Mouse (Mus musculus) intestine, embryonic 15.5 days (tissue): ENCODE data around the gene Iars. TPM values are rescaled to one million over a fixed set of nuclear protein-coding genes. Genes with fewer than 3 reads are reported as not detected.
"Not testable (repeated sequence)": the region's sequence is repeated elsewhere in the genome, so short reads cannot be mapped to it uniquely, and the experiment has no call there.

Experiments
- ATAC-seq: fragments of 200-750 bp; cut with Nextera tagmentation; 2 replicates; pipeline ENCODE4 v1.8.0; 2017; ENCODE audit warnings: moderate TSS enrichment, moderate library complexity
- H3K27ac ChIP-seq: fragments of 300-500 bp; sonication (generic); 2 replicates; pipeline ENCODE4 v1.5.1; 2015; ENCODE audit warnings: mild to moderate bottlenecking, inconsistent platforms
- H3K27me3 ChIP-seq: fragments of 300-500 bp; sonication (generic); replicated peaks from 2 replicates; pipeline ENCODE4 v1.6.1; 2015; ENCODE audit warnings: inconsistent platforms
- H3K36me3 ChIP-seq: fragments of 300-500 bp; sonication (generic); 2 replicates; pipeline ENCODE4 v1.6.1; 2015; ENCODE audit warnings: inconsistent platforms
- H3K4me1 ChIP-seq: fragments of 300-500 bp; sonication (generic); replicated peaks from 2 replicates; pipeline ENCODE4 v1.6.1; 2015; ENCODE audit warnings: inconsistent platforms
- H3K4me2 ChIP-seq: fragments of 300-500 bp; sonication (generic); replicated peaks from 2 replicates; pipeline ENCODE4 v1.6.1; 2015; ENCODE audit warnings: mild to moderate bottlenecking, inconsistent platforms
- H3K4me3 ChIP-seq: fragments of 300-500 bp; sonication (generic); replicated peaks from 2 replicates; pipeline ENCODE4 v1.5.1; 2015; ENCODE audit warnings: inconsistent platforms
- H3K9ac ChIP-seq: fragments of 300-500 bp; sonication (generic); 2 replicates; pipeline ENCODE4 v1.6.1; 2015; ENCODE audit warnings: inconsistent platforms
- H3K9me3 ChIP-seq: fragments of 300-500 bp; sonication (generic); 2 replicates; pipeline ENCODE4 v1.6.1; 2016; ENCODE audit warnings: inconsistent platforms
- WGBS: fragments of 180-500 bp; shearing (Covaris S2); methylation state at CpG from one replicate; pipeline ENCODE4 v1.1.7; 2015; 5-methylcytosine and 5-hydroxymethylcytosine counted together
- polyA plus RNA-seq: library from polyadenylated mRNA; unstranded; fragments of >200 nt; fragmentation: Nextera tagmentation; extraction: Ambion mirVana; gene quantifications from 2 replicates; pipeline ENCODE4 v1.2.1, GENCODE M21; 2015

Iars gene
- polyA plus RNA-seq, 1 experiment from 2014 or later = 82.9 TPM

GRCm38 (mm10) chr13:49757966-49758365 lies 76.1 kb downstream of the Iars start:
- ATAC-seq = no peak
- Histone ChIP-seq H3K4me3 (no peak overlapping the region), H3K4me1 (no peaks in the 10 kb centered on the region), H3K27me3 (no peaks in the 10 kb centered on the region), H3K4me2 (no peak overlapping the region), H3K9me3 (no peaks in the 10 kb centered on the region), H3K36me3 (no peaks in the 10 kb centered on the region), H3K27ac (no peak overlapping the region), H3K9ac (no peak overlapping the region)
- 85% methylated on average over 4 of the region's 4 CpGs for WGBS

DNA sequence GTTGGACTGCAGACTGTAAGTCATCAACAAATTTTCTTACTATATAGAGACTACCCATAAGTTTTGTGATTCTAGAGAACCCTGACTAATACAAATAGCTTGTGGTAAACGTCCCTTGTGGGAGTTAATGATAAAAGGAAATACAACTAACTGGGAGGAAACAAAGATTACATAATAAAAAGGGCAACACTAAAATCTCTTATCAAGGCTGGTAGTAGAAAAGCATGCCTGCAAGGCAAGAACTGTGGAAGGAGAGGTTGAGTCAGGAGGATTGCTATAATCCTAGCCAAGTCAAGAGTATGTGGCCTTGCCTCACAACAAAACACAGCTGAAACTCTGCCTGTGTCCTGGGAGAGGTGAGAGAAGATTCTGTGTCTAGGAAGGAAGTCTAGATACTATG lies 78.8 kb downstream of the Iars start:
- WGBS = 58% methylated on average over 1 of the region's 1 CpGs

GRCm38 (mm10) chr13:49762208-49762607 lies 80.3 kb downstream of the Iars start:
- no peak for ATAC-seq
- H3K9ac ChIP-seq = no peak overlapping the region
- no peaks in the 10 kb centered on the region for H3K4me1 ChIP-seq
- H3K36me3 ChIP-seq = no peaks in the 10 kb centered on the region
- H3K27ac ChIP-seq = no peak overlapping the region
- WGBS = 89% methylated on average over 14 of the region's 14 CpGs
- no peaks in the 10 kb centered on the region for H3K27me3 ChIP-seq
- no peaks in the 10 kb centered on the region for H3K9me3 ChIP-seq
- H3K4me3 ChIP-seq = no peak overlapping the region
- no peak overlapping the region for H3K4me2 ChIP-seq

More for the DNA sequence above, 78.8 kb downstream of the Iars start:
- Histone ChIP-seq H3K27ac (no peak overlapping the region), H3K4me1 (no peaks in the 10 kb centered on the region), H3K36me3 (no peaks in the 10 kb centered on the region), H3K9me3 (no peaks in the 10 kb centered on the region), H3K4me3 (no peak overlapping the region), H3K27me3 (no peaks in the 10 kb centered on the region), H3K9ac (no peak overlapping the region), H3K4me2 (no peak overlapping the region)
- ATAC-seq = no peak

GRCm38 (mm10) chr13:49765306-49765705 lies 83.4 kb downstream of the Iars start:
- Histone ChIP-seq H3K27ac (no peak overlapping the region), H3K36me3 (no peaks in the 10 kb centered on the region), H3K9me3 (no peaks in the 10 kb centered on the region), H3K4me3 (no peak overlapping the region), H3K4me1 (no peaks in the 10 kb centered on the region), H3K4me2 (no peak overlapping the region), H3K27me3 (no peaks in the 10 kb centered on the region), H3K9ac (no peak overlapping the region)
- WGBS = 90% methylated on average over 8 of the region's 8 CpGs
- ATAC-seq = no peak

DNA sequence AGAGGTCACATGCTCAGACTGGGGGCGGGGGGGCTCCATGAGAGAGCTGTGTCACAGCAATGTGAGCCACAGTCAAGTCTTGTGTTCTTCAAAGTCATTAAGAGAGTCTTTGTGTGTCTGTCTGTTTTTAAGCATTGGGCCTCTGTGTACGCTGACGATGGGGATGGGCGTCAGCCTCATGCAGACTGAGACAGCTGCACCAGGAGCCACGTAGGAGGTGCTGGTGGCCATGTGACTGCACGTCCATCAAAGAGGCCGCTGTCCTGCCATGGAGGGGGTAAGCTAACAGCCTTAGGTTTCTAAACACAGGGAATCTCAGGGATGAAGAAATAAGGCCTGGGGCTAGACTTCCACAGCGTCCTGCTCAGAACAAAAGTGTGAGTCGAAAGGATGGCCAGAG lies 84.4 kb downstream of the Iars start:
- Histone ChIP-seq H3K27me3 (no peaks in the 10 kb centered on the region), H3K4me1 (no peaks in the 10 kb centered on the region), H3K9me3 (no peaks in the 10 kb centered on the region), H3K36me3 (no peaks in the 10 kb centered on the region), H3K4me2 (no peak overlapping the region), H3K27ac (no peak overlapping the region), H3K4me3 (no peak overlapping the region), H3K9ac (no peak overlapping the region)
- no peak for ATAC-seq
- WGBS = 53% methylated on average over 9 of the region's 9 CpGs

- no peaks in the 10 kb centered on the region for H3K4me1 ChIP-seq
- no peaks in the 10 kb centered on the region for H3K36me3 ChIP-seq
- H3K27ac ChIP-seq = no peak overlapping the region
- no peak overlapping the region for H3K4me3 ChIP-seq
- H3K4me2 ChIP-seq = no peak overlapping the region
- 15% methylated on average over 2 of the region's 2 CpGs for WGBS
- H3K27me3 ChIP-seq = no peaks in the 10 kb centered on the region
- no peak for ATAC-seq
- H3K9ac ChIP-seq = no peak overlapping the region
- H3K9me3 ChIP-seq = no peaks in the 10 kb centered on the region
These were observed 86.1 kb downstream of the Iars start for GRCm38 (mm10) chr13:49768048-49768447.

DNA sequence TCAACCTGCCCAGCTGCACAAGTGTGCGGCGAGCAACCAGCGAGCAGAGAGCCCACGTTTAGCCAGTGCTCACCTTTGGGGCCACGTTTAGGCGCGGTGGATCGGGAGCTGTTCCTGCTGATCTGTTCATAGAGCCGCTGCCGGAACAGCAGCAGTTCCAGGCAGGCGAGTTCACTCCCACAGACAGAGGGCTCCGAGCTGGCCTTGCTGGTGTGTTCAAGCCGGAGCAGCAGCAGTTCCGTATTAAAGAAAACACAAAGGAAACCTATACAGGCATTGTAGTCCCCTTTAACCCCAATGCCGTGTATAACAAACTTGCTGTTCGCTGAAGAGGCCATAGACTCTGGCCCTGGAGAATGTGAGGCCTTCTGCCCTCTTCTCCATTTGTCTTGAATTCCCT lies 87.2 kb downstream of the Iars start:
- H3K36me3 ChIP-seq = no peaks in the 10 kb centered on the region
- no peaks in the 10 kb centered on the region for H3K27me3 ChIP-seq
- no peaks in the 10 kb centered on the region for H3K9me3 ChIP-seq
- H3K4me2 ChIP-seq = no peak overlapping the region
- no peak overlapping the region for H3K27ac ChIP-seq
- no peaks in the 10 kb centered on the region for H3K4me1 ChIP-seq
- no peak overlapping the region for H3K9ac ChIP-seq
- H3K4me3 ChIP-seq = no peak overlapping the region
- 84% methylated on average over 16 of the region's 16 CpGs for WGBS
- no peak for ATAC-seq

GRCm38 (mm10) chr13:49771536-49771935 lies 89.6 kb downstream of the Iars start:
- not testable (repeated sequence) for H3K4me2 ChIP-seq, H3K4me1 ChIP-seq, H3K4me3 ChIP-seq, H3K36me3 ChIP-seq, H3K9ac ChIP-seq, ATAC-seq, H3K27ac ChIP-seq, H3K27me3 ChIP-seq, H3K9me3 ChIP-seq

Other genes starting within 250 kb of the Iars start
- gene Tes3-ps, start 188.8 kb upstream of the Iars start, polyA plus RNA-seq = 0.68 and 0.77 TPM in 2 replicates
- 0.84 and 0.92 TPM in 2 replicates for gene Ecm2, start 177.3 kb upstream of the Iars start, polyA plus RNA-seq
- 21.2 and 25.5 TPM in 2 replicates for gene Aspn, start 137.7 kb upstream of the Iars start, polyA plus RNA-seq
- gene Omd, start 99.6 kb upstream of the Iars start, polyA plus RNA-seq = 0.68 and 0.91 TPM in 2 replicates
- gene Ogn, start 74.1 kb upstream of the Iars start, polyA plus RNA-seq = 56.4 and 68.3 TPM in 2 replicates
- gene Cenpp, start 29.3 kb upstream of the Iars start, polyA plus RNA-seq = 21.2 and 24.7 TPM in 2 replicates
- 14.4 and 17.1 TPM in 2 replicates for gene Nol8, start 29.0 kb upstream of the Iars start, polyA plus RNA-seq
- gene Gm30302, start 116.9 kb downstream of the Iars start, polyA plus RNA-seq = not detected in 2 replicates